Mouse (Mus musculus) spleen, postnatal 4 days (tissue): Measurements from ENCODE around the gene Phb.

ENCODE experiments used
- DNase-seq, 2 experiments: peaks; one replicate each; pipeline ENCODE4 v3.0.0; 2022; ENCODE audit warnings: low spot score in 2 of 2

The Phb gene

DNA sequence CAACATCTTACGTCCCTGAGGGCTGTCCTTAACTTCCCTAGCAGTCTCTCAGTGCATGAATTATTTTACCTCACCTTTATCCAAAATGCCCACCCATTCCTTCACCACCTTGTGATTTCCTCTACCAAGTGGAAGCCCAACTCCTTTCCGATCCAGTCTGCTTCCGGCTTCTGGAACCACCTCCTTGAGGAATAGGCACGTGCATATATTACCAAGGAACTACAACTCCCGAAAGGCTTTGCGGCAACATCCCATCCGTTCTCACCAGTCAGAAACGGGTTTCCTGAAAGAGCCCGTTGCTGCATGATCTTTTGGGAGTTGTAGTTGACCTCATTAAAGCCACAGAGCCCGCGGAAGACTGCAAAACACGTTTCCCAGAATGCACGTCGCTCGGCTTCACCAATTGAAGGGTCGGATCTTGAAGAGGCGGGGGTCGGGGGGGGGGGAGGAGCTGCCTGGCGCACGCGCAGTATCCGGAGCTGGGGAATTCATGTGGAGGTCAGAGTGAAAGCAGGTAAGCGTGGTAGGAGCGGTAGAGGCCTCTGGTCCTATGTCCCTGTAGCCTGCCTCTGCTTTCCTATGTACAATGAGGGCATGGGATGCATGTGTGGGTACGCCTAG lies at the start of gene Phb:
TSS of gene Phb (plus strand) at position 429 of the 621 bp plus-strand sequence.
- DNase-seq: peak; percentile 87 to 91

DNA sequence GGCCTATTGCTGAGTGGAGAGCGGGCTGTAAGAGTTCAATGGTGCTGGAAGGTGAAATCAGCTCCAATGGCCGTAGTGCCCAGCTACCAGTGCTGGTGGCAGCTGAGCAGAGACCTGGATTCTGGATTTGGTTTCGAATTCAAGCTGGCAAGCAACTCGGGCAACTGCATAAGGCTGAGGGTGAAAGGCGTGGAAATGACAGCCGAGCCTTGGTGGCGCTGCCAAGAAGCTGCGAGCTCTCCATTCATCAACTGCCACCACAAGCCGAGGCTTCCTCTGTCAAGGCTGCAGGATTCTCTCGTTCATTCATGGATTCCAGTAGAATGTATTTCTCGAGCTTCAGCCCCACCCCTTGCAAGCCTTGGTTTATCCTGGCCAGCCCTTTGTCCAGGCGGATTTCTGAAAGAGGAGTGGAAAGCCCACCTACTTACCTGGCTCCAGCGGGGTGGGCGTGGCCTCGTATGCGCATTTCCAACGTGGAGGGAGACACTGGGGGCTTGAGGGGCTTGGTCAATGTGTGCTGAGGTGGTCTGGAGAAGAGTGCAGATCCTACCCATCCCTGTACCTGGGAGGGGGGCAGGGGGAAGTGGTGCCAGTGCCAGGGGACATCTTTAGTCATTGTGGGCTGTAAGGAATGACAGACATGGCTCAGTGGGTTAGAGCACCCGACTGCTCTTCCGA lies 48.8 kb upstream of the Phb start:
- no peak for DNase-seq

- DNase-seq: no peak
These were observed 47.7 kb upstream of the Phb start for GRCm38 (mm10) chr11:95619081-95619480.

DNA sequence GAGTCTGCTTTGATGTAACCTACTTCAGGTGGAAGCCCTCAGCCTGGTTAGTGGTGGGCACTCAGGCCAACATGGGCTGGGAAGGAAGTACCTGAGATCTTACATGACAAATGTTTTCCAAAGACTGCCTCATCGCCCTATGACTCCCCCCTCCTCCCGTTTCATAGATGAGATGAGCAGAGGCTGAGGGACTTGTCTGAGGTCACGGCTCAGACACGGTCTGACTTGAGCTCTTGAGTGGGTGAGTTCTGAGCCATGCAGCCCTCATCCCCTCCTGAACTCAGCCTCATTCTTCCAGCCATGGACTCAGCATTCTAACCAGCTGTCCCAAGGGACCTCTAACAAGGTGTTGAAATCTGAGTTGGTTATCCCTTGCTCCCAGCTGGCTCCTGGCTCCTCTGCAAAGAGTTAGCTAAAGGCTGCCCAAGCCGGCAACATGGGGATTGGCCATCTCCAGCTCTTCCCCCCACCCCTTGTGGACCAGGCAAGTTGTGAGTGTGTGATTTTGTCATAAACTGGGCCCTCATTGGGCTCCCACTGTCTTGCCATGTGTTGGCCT lies 46.8 kb upstream of the Phb start:
- no peak for DNase-seq

- DNase-seq: no peak
These were observed 45.7 kb upstream of the Phb start for GRCm38 (mm10) chr11:95621010-95621409.

GRCm38 (mm10) chr11:95621541-95622130 lies 45.1 kb upstream of the Phb start:
- DNase-seq: no peak

DNA sequence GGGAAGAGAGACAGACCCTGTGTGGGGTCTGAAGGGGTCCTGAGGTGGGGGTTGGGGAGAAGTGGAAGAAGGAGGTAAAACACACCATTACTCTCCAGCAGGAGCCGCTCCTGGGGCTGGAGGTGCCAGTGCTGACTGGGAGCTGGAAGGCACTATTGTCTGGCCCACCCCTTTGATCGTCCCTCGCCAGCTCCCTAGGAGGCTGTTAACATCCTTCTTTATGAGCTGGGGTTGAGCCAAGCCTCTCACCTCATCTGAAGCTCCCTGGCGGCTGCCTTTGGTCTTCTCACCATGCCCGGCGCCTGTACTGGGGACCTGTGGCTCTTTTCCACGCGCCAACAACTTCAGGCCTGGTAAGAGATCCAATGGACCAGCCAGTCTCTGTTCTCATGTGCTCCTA lies 44.3 kb upstream of the Phb start:
- no peak for DNase-seq

DNA sequence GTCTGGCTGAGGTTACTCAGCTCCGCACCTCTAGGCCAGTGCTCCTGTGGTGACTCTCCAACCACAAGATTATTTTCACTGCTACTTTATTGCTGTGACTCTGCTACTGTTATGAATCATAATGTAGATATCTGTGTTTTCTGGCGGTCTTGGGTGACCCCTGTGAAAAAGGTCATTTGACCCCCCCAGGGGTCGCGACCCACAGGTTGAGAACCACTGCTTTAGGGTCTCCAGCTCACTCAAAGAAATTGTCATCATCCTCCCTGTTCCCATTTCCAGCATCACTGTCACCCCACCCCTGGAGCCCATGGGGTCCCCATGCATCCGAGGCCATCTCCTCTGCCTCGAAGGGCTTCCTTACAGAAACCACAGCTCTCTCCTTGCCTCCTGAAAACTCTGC lies 36.2 kb upstream of the Phb start:
- DNase-seq: no peak

GRCm38 (mm10) chr11:95631301-95631700 lies 35.5 kb upstream of the Phb start:
- DNase-seq: no peak

DNA sequence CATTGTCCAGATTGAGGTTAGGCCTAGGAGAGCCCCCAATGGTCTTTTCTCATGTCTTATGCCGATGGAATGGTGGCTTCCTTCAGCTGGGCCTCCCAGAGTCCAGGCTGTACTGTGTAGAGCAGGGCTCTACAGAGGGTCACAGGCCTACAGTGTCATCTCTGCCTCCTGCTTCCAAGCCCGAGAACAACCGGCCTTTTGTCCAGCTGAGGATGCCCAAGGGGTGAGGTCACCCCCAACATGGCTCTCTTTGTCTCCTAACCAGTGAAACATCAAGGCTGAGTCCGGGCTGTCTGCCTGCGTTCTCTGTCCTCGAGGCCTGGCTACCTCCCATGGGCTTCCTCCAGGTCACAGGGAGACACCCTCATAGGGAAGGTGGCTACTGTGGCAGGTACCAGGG lies 34.3 kb upstream of the Phb start:
- DNase-seq: no peak

GRCm38 (mm10) chr11:95633512-95634000 lies 33.2 kb upstream of the Phb start:
- DNase-seq: no peak

GRCm38 (mm10) chr11:95635030-95635429 lies 31.7 kb upstream of the Phb start:
- DNase-seq: no peak

DNA sequence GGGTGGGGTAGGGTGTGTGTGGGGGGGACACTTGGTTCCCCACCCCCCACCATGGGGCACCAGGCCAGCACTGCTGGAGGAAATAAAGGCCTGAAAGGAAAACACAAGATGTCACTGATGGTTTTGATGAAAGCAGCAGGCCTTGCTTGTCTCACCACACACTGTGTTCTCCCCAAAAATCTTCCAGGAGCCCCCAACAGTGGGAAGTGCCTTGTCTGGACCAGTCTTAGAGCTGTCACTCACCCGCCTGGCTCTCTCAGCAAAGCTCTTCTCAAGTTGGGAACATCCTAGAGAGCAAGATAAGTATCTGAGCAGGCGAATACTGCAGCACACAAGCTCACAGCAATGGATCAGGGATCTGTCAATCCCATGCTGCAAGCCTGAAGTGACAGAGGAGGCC lies 26.0 kb upstream of the Phb start:
- no peak for DNase-seq

DNA sequence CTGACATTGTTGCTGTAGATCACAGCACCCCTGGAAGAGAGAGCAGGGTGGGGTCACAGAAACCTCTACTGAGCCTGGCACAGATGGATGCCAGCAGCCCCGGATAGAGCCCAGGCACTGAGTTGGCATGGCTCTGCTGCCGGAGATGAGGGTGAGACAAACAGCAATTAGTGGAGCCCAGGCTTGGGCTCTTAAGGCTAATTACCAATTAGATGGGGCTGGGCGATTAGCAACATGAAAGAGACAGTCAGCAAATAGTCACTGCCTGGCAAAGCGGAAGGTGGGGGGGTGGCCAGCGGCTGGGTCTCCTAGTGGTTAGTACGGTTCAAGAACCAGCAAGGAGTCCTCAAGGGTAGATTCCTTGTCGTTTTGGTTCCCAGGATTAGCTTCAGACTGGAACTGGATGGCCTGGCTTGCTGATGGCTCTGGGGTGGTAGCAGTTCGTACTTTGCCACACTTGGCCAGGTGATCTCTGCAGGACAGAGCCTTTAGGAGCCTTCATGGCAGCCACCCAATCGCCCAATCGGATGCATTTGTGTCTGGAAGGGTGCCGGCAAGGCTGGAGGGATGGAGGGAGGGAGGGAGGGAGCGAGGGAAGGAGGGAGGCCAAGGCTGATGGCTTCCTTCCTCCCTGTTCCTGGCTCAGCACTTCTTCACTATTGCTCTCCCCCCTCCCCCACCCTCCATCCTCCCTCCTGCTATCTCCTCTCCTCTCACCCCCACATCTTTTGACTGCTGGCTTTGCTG lies 24.1 kb upstream of the Phb start:
- DNase-seq: no peak

GRCm38 (mm10) chr11:95643856-95644255 lies 22.9 kb upstream of the Phb start:
- DNase-seq: no peak

GRCm38 (mm10) chr11:95644381-95644780 lies 22.4 kb upstream of the Phb start:
- DNase-seq: no peak

GRCm38 (mm10) chr11:95645397-95646153 lies 21.2 kb upstream of the Phb start:
- DNase-seq: no peak

DNA sequence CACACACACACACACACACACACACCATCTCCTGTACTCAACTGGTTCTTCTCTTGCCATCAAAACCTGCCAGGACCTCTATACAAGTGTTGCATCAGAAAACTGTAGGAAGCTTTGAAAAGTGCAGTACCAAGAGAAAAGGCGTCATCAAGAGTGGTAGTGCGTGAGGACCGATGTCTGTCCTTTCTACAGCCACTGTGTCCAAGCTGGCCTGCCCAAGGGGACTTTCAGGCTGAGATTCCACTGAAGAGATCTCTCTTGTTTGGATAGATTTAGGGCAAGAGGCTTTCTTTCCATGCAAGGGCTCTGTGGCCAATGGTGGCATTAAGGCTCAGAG lies 20.6 kb upstream of the Phb start:
- DNase-seq: no peak

DNA sequence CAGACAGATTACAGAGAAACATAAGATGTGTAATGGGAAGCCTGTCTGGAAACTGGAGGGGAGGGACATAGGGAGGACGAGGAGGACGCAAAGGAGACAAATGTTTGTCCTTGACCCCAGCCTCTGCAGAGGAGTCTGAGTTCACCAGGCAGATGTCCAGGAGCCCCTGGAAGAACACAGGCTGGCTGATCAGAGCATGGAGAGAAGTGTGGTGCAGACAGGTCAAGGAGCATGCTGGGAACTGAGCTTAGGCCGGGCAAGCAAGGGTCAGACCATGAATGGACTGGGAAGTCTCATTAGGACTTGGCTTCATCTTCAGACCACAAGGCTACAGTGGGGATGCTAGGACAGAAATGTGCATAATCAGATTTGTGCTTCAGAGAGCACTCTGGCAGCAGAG lies 19.0 kb upstream of the Phb start:
- DNase-seq: peak in 1 of 2 experiments; percentile 55

DNA sequence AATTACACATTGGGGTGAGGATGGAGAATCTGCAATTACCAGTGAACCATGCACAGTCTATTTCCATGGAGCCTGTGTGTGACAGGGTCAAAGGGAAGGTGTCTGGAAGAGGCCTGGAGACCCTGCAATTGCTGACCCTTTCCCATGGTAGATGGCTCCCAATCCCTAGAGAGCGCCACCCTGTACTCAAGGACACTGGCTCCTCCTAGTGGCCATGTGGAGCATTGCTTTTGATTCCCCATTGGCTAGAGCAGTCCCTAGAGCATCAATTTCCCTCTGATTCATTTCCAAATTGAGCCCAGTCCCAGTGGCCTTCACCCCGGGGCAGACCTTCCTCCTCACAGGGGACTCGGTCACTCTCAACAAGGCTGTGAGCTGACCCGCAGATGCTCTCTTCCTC lies 17.9 kb upstream of the Phb start:
- peak; percentile 59 to 82 for DNase-seq

DNA sequence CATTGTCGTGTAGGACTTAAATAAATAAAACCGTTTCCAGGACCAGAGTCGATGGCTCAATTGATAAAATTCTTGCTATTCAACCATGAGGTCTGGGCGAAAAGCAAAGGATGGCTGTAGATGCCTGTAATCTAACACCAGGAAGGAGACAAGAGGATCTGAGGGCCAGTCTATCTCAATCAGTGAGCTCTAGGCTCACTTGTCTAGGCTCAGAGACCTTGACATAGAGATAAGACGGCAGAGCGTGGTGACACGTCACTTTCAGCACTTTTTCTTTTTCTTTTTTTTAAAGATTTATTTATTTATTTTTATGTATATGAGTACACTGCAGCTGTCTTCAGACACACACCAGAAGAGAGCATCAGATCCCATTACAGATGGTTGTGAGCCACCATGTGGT lies 17.2 kb upstream of the Phb start:
- no peak for DNase-seq

DNA sequence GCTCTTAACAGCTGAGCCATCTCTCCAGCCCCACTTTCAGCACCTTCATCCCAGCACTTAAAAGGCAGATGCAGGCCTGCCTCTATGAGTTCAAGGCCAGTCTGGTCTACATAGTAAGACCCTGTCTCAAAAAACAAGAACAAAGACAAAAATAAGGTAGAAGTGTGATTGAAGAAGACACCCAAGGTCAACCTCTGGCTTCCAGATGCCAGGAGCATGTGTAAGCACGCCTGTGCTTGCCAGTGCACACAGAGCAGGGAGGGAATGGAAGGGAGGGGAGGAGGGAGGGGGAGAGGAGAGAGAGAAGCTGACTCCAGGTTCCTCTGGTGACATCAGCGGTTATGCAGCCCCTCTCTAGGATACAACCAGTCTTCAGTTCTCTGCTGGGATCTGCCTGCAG lies 16.8 kb upstream of the Phb start:
- DNase-seq: no peak
